Comparison of ENCODE assay signal across 16 mouse cellular contexts in genomic region chr3:98374062-98374719, GRCm38 (mm10). TPM values are rescaled to one million over a fixed set of nuclear protein-coding genes. Genes with fewer than 3 reads are reported as not detected.
DNase-seq lines count a peak whose midpoint lies in the region; ATAC-seq and TF ChIP-seq lines count a peak whose summit lies in the region.
"Had no signal": no experiment of that assay in that cellular context is flagged by ENCODE, and none has a peak within 500 bp of the region (broad histone marks: within the 10 kb centered on the region; RNA-seq: fewer than 3 reads in every experiment).

No protein-coding gene starts in this region.

- no peak overlapping the region for H3K9ac ChIP-seq in lung, embryonic 14.5 days
- no peak overlapping the region for H3K9ac ChIP-seq in heart, embryonic 16.5 days (ENCODE audit: low read length)
- H3K9ac ChIP-seq: liver, embryonic 13.5 days; neural tube, embryonic 12.5 days had no signal

- no peak overlapping the region for H3K4me3 ChIP-seq in lung, embryonic 14.5 days (ENCODE audit: low read depth, low read length)
- H3K4me3 ChIP-seq in embryonic fibroblast, embryonic 13.5 days (ENCODE audit: insufficient read depth, low read length) = no peak overlapping the region
- no peak overlapping the region for H3K4me3 ChIP-seq in heart, embryonic 16.5 days (ENCODE audit: low read length)
- H3K4me3 ChIP-seq: limb, embryonic 10.5 days; liver, embryonic 13.5 days; neural tube, embryonic 12.5 days had no signal

- no peaks in the 10 kb centered on the region; the same call in 1 of the 2 replicates for H3K4me1 ChIP-seq in lung, embryonic 14.5 days (ENCODE audit: insufficient read depth)
- peaks cover 3% of the 10 kb centered on the region for H3K4me1 ChIP-seq in embryonic fibroblast, embryonic 13.5 days (ENCODE audit: control insufficient read depth, insufficient read depth, low read length)
- peaks cover 13% of the 10 kb centered on the region; the same call in 1 of the 2 replicates for H3K4me1 ChIP-seq in heart, embryonic 16.5 days (ENCODE audit: control insufficient read depth, insufficient read depth, low read length)
- H3K4me1 ChIP-seq: limb, embryonic 10.5 days; liver, embryonic 13.5 days; neural tube, embryonic 12.5 days had no signal

- no peak for TF ChIP-seq CTCF in lung, embryonic 14.5 days (IDR thresholded peaks at IDR 0.05; ENCODE audit: low read depth)
- no peak for TF ChIP-seq CTCF in embryonic fibroblast, embryonic 13.5 days (IDR thresholded peaks at IDR 0.05; ENCODE audit: borderline replicate concordance, insufficient read depth, low read length)

- H3K4me2 ChIP-seq in lung, embryonic 14.5 days = no peak overlapping the region
- H3K4me2 ChIP-seq in heart, embryonic 16.5 days (ENCODE audit: low read depth, low read length) = no peak overlapping the region
- H3K4me2 ChIP-seq: liver, embryonic 13.5 days; neural tube, embryonic 12.5 days had no signal

- DNase-seq in lung, embryonic 14.5 days = peak; percentile 18
- DNase-seq in lung, postnatal 14 days = no peak
- DNase-seq in left cerebral cortex, adult 9 months (ENCODE audit: low spot score in 2 of 2) = no peak
- DNase-seq in left cerebral cortex, adult 11 months (ENCODE audit: low spot score) = no peak
- DNase-seq: cerebellum, adult 11-12 months; kidney, adult 11 months; kidney, postnatal 25 days; liver, embryonic 13.5 days; right cerebral cortex, postnatal 14 days; thymus, adult 2 months had no signal

- H3K36me3 ChIP-seq in lung, embryonic 14.5 days (ENCODE audit: insufficient read depth) = no peaks in the 10 kb centered on the region
- H3K36me3 ChIP-seq in heart, embryonic 16.5 days (ENCODE audit: control insufficient read depth, insufficient read depth) = no peaks in the 10 kb centered on the region
- H3K36me3 ChIP-seq: limb, embryonic 10.5 days; liver, embryonic 13.5 days; neural tube, embryonic 12.5 days had no signal

- no peak overlapping the region for H3K27ac ChIP-seq in lung, embryonic 14.5 days (ENCODE audit: low read depth)
- peak overlapping the region; percentile 49 for H3K27ac ChIP-seq in embryonic fibroblast, embryonic 13.5 days (ENCODE audit: insufficient read depth, low read length)
- peak overlapping the region; percentile 60 for H3K27ac ChIP-seq in heart, embryonic 16.5 days (ENCODE audit: low read length)
- H3K27ac ChIP-seq: limb, embryonic 10.5 days; liver, embryonic 13.5 days; neural tube, embryonic 12.5 days had no signal

- no peaks in the 10 kb centered on the region; the same call in 1 of the 2 replicates for H3K9me3 ChIP-seq in lung, embryonic 14.5 days (ENCODE audit: low read depth, low read length)
- peaks cover 11% of the 10 kb centered on the region for H3K9me3 ChIP-seq in heart, embryonic 16.5 days (replicated peaks; ENCODE audit: control insufficient read depth, low read length)
- H3K9me3 ChIP-seq: limb, embryonic 10.5 days; liver, embryonic 13.5 days had no signal

- TF ChIP-seq POLR2A in embryonic fibroblast, embryonic 13.5 days (IDR thresholded peaks at IDR 0.05; ENCODE audit: low read depth, low read length) = no peak

- WGBS in lung, embryonic 14.5 days = 29% methylated on average over 3 of the region's 3 CpGs
- 24% methylated on average over 3 of the region's 3 CpGs for WGBS in heart, embryonic 16.5 days

- no peak for ATAC-seq in lung, embryonic 14.5 days (ENCODE audit: insufficient read depth)
- ATAC-seq in heart, embryonic 16.5 days (replicated peaks; ENCODE audit: extremely low read depth, insufficient read depth, low FRiP score) = no peak; the same call in 1 of the 2 replicates
- no peak for ATAC-seq in cerebellum, adult (ENCODE audit: insufficient number of reproducible peaks, low FRiP score, low TSS enrichment)
- ATAC-seq: hindbrain, embryonic 16.5 days had no signal

- no peaks in the 10 kb centered on the region for H3K27me3 ChIP-seq in lung, embryonic 14.5 days (ENCODE audit: insufficient read depth, low read length)
- H3K27me3 ChIP-seq in heart, embryonic 16.5 days (ENCODE audit: control insufficient read depth, insufficient read depth, low read length) = no peaks in the 10 kb centered on the region
- H3K27me3 ChIP-seq: liver, embryonic 13.5 days; neural tube, embryonic 12.5 days had no signal

RNA-seq across cellular contexts. Expression of gene Zfp697, which starts 8.1 kb away (rescaled TPM):
- polyA plus RNA-seq in lung, embryonic 14.5 days (2014; fragmentation: Nextera tagmentation; extraction: Ambion mirVana) = 9.1 and 10.2 TPM in 2 replicates
- polyA plus RNA-seq in embryonic fibroblast, embryonic 13.5 days (2011; ENCODE audit: insufficient read length, low read depth, missing spikeins) = 7.6 and 10.2 TPM in 2 replicates
- 9.3 and 9.8 TPM in 2 replicates for polyA plus RNA-seq in heart, embryonic 16.5 days (2015; fragmentation: Nextera tagmentation; extraction: Ambion mirVana)

RNA-seq across cellular contexts. Expression of gene Phgdh, which starts 34.4 kb away (rescaled TPM):
- polyA plus RNA-seq in lung, embryonic 14.5 days (2014; fragmentation: Nextera tagmentation; extraction: Ambion mirVana) = 212 and 230 TPM in 2 replicates
- polyA plus RNA-seq in embryonic fibroblast, embryonic 13.5 days (2011; ENCODE audit: insufficient read length, low read depth, missing spikeins) = 232 and 249 TPM in 2 replicates
- polyA plus RNA-seq in heart, embryonic 16.5 days (2015; fragmentation: Nextera tagmentation; extraction: Ambion mirVana) = 94.8 and 112 TPM in 2 replicates
